Comparison of ENCODE assay signal across 14 mouse cellular contexts in genomic region chr5:120514031-120514677, GRCm38 (mm10). TPM values are rescaled to one million over a fixed set of nuclear protein-coding genes. Genes with fewer than 3 reads are reported as not detected.
DNase-seq lines count a peak whose midpoint lies in the region; ATAC-seq lines count a peak whose summit lies in the region.
"Had no signal": no experiment of that assay in that cellular context is flagged by ENCODE, and none has a peak within 500 bp of the region (broad histone marks: within the 10 kb centered on the region; RNA-seq: fewer than 3 reads in every experiment).

No protein-coding gene starts in this region.

- H3K4me1 ChIP-seq in kidney, embryonic 15.5 days: peaks cover 71% of the 10 kb centered on the region
- H3K4me1 ChIP-seq in embryonic facial prominence, embryonic 15.5 days: peaks cover 64% of the 10 kb centered on the region

- ATAC-seq in kidney, embryonic 15.5 days (replicated peaks; ENCODE audit: low FRiP score): no peak
- ATAC-seq in embryonic facial prominence, embryonic 15.5 days (ENCODE audit: insufficient number of reproducible peaks, low FRiP score, low TSS enrichment, low read depth): no peak
- ATAC-seq: forebrain, postnatal 0 days; inflammation-experienced regulatory T-cells, adult 6 months had no signal

- no peak overlapping the region for H3K4me3 ChIP-seq in kidney, embryonic 15.5 days (replicated peaks)
- H3K4me3 ChIP-seq in embryonic facial prominence, embryonic 15.5 days (replicated peaks): no peak overlapping the region
- H3K4me3 ChIP-seq in macrophage (ENCODE audit: inconsistent target): no peak overlapping the region

- H3K27ac ChIP-seq in kidney, embryonic 15.5 days: peak overlapping the region; percentile 85
- peak overlapping the region; percentile 76; the same call in 1 of the 2 replicates for H3K27ac ChIP-seq in embryonic facial prominence, embryonic 15.5 days (replicated peaks)
- peak overlapping the region; percentile 94 for H3K27ac ChIP-seq in macrophage

- H3K9ac ChIP-seq in kidney, embryonic 15.5 days: no peak overlapping the region
- no peak overlapping the region for H3K9ac ChIP-seq in embryonic facial prominence, embryonic 15.5 days
- H3K9ac ChIP-seq: forebrain, postnatal 0 days had no signal

- no peaks in the 10 kb centered on the region for H3K36me3 ChIP-seq in kidney, embryonic 15.5 days
- no peaks in the 10 kb centered on the region for H3K36me3 ChIP-seq in embryonic facial prominence, embryonic 15.5 days
- H3K36me3 ChIP-seq in macrophage (ENCODE audit: inconsistent target): peaks cover 1% of the 10 kb centered on the region; the same call in 1 of the 2 replicates

- H3K27me3 ChIP-seq in kidney, embryonic 15.5 days: no peaks in the 10 kb centered on the region
- H3K27me3 ChIP-seq in embryonic facial prominence, embryonic 15.5 days: no peaks in the 10 kb centered on the region

- H3K4me2 ChIP-seq in kidney, embryonic 15.5 days: no peak overlapping the region
- H3K4me2 ChIP-seq in embryonic facial prominence, embryonic 15.5 days (replicated peaks): no peak overlapping the region

- H3K79me2 ChIP-seq in macrophage (ENCODE audit: inconsistent target): peaks cover 77% of the 10 kb centered on the region

- DNase-seq in kidney, postnatal 4 days: no peak
- peak; percentile 37 for DNase-seq in Muller cell, postnatal 12 days (ENCODE audit: inconsistent ontology term)
- no peak for DNase-seq in MN1 (ENCODE audit: low spot score)
- no peak for DNase-seq in cerebellum, adult 9-10 months
- DNase-seq: forebrain, postnatal 0 days had no signal

- 58% methylated on average over 9 of the region's 9 CpGs for WGBS in kidney, embryonic 15.5 days
- 60% methylated on average over 9 of the region's 9 CpGs for WGBS in embryonic facial prominence, embryonic 15.5 days
- 72% methylated on average over 9 of the region's 9 CpGs for WGBS in macrophage (ENCODE audit: missing documents)

- no peaks in the 10 kb centered on the region for H3K9me3 ChIP-seq in kidney, embryonic 15.5 days (replicated peaks)
- no peaks in the 10 kb centered on the region for H3K9me3 ChIP-seq in embryonic facial prominence, embryonic 15.5 days (replicated peaks)

RNA-seq across cellular contexts. Expression of gene Slc8b1, which starts 3.2 kb away (rescaled TPM):
- 9.4 and 9.7 TPM in 2 replicates for polyA plus RNA-seq in kidney, embryonic 15.5 days (2015; fragmentation: Nextera tagmentation; extraction: Ambion mirVana)
- polyA plus RNA-seq in embryonic facial prominence, embryonic 15.5 days (2015; fragmentation: Nextera tagmentation; extraction: Ambion mirVana): 9.0 and 9.3 TPM in 2 replicates
- total RNA-seq in macrophage (2018; cell fraction: chromatin; rRNA removed): 100 to 1,000 TPM in 25 of 26 experiments, 10 to 100 TPM in 1; 86.6 to 485 (median 263) TPM
- 10 to 100 TPM; 34.2 to 96.4 (median 63.3) TPM for total RNA-seq in macrophage (2018; cell fraction: cytosol; rRNA removed)
- 100 to 1,000 TPM in 25 of 26 experiments, 10 to 100 TPM in 1; 99.8 to 297 (median 210) TPM for total RNA-seq in macrophage (2018; cell fraction: nucleus; rRNA removed)
- polyA plus RNA-seq in macrophage (2018): 25.5 to 66.8 TPM (median 27.4 TPM) in 3 replicates

RNA-seq across cellular contexts. Expression of gene Plbd2, which starts 10.7 kb away (rescaled TPM):
- 50.8 and 60.0 TPM in 2 replicates for polyA plus RNA-seq in kidney, embryonic 15.5 days (2015; fragmentation: Nextera tagmentation; extraction: Ambion mirVana)
- 58.6 and 67.9 TPM in 2 replicates for polyA plus RNA-seq in embryonic facial prominence, embryonic 15.5 days (2015; fragmentation: Nextera tagmentation; extraction: Ambion mirVana)
- total RNA-seq in macrophage (2018; cell fraction: chromatin; rRNA removed): 100 to 1,000 TPM in 6 of 26 experiments, 10 to 100 TPM in 20; 30.9 to 203 (median 69.0) TPM
- 100 to 1,000 TPM in 14 of 26 experiments, 10 to 100 TPM in 12; 63.3 to 169 (median 102) TPM for total RNA-seq in macrophage (2018; cell fraction: cytosol; rRNA removed)
- total RNA-seq in macrophage (2018; cell fraction: nucleus; rRNA removed): 100 to 1,000 TPM in 18 of 26 experiments, 10 to 100 TPM in 8; 67.5 to 184 (median 120) TPM
- 95.1 to 104 TPM (median 96.6 TPM) in 3 replicates for polyA plus RNA-seq in macrophage (2018)

RNA-seq across cellular contexts. Expression of gene Sds, which starts 37.8 kb away (rescaled TPM):
- polyA plus RNA-seq in kidney, embryonic 15.5 days (2015; fragmentation: Nextera tagmentation; extraction: Ambion mirVana): not detected in 2 replicates
- not detected in 2 replicates for polyA plus RNA-seq in embryonic facial prominence, embryonic 15.5 days (2015; fragmentation: Nextera tagmentation; extraction: Ambion mirVana)
- not detected for total RNA-seq in macrophage (2018; cell fraction: chromatin; rRNA removed)
- not detected for total RNA-seq in macrophage (2018; cell fraction: cytosol; rRNA removed)
- total RNA-seq in macrophage (2018; cell fraction: nucleus; rRNA removed): not detected
- not detected in 3 replicates for polyA plus RNA-seq in macrophage (2018)
- total RNA-seq: common myeloid progenitor, adult 5-6 weeks; forebrain, postnatal 0 days; G1E; layer of hippocampus, postnatal 14 days; megakaryocyte progenitor cell, adult 5-6 weeks had no signal
- polyA plus RNA-seq: forebrain, postnatal 0 days; G1E; heart, embryonic 14.5 days; inflammation-experienced regulatory T-cells, adult 6 months had no signal

RNA-seq across cellular contexts. Expression of gene Sdsl, which starts 41.5 kb away (rescaled TPM):
- polyA plus RNA-seq in kidney, embryonic 15.5 days (2015; fragmentation: Nextera tagmentation; extraction: Ambion mirVana): 11.2 and 14.4 TPM in 2 replicates
- 0.95 and 1.7 TPM in 2 replicates for polyA plus RNA-seq in embryonic facial prominence, embryonic 15.5 days (2015; fragmentation: Nextera tagmentation; extraction: Ambion mirVana)
- total RNA-seq in macrophage (2018; cell fraction: chromatin; rRNA removed): not detected
- total RNA-seq in macrophage (2018; cell fraction: cytosol; rRNA removed): under 1 TPM in 1 of 26 experiments, not detected in 25; 0.18 TPM
- not detected for total RNA-seq in macrophage (2018; cell fraction: nucleus; rRNA removed)
- not detected in 3 replicates for polyA plus RNA-seq in macrophage (2018)
- polyA plus RNA-seq: inflammation-experienced regulatory T-cells, adult 6 months had no signal
